Mouse (Mus musculus): Measurements from ENCODE around the gene Olfr99. TPM values are rescaled to one million over a fixed set of nuclear protein-coding genes. Genes with fewer than 3 reads are reported as not detected.

Gene Olfr99
- polyA plus RNA-seq, 1 experiment from 2014 or later = not detected

Other genes with a start within 250 kb of the Olfr99 start
- gene Gabbr1, start 237.5 kb downstream of the Olfr99 start, polyA plus RNA-seq (2014; fragmentation: Nextera tagmentation; extraction: Ambion mirVana) = 12.6 and 13.7 TPM in 2 replicates
- 0.07 TPM in 1 of 2 replicates, not detected in the other for gene Olfr90, start 195.0 kb downstream of the Olfr99 start, polyA plus RNA-seq (2014; fragmentation: Nextera tagmentation; extraction: Ambion mirVana)
- gene Olfr91, start 185.2 kb downstream of the Olfr99 start, polyA plus RNA-seq (2014; fragmentation: Nextera tagmentation; extraction: Ambion mirVana) = not detected in 2 replicates
- gene Olfr92, start 163.4 kb downstream of the Olfr99 start, polyA plus RNA-seq (2014; fragmentation: Nextera tagmentation; extraction: Ambion mirVana) = not detected in 2 replicates
- not detected in 2 replicates for gene Olfr93, start 122.0 kb downstream of the Olfr99 start, polyA plus RNA-seq (2014; fragmentation: Nextera tagmentation; extraction: Ambion mirVana)
- not detected in 2 replicates for gene Ubd, start 89.6 kb downstream of the Olfr99 start, polyA plus RNA-seq (2014; fragmentation: Nextera tagmentation; extraction: Ambion mirVana)
- not detected in 2 replicates for gene Olfr94, start 82.5 kb downstream of the Olfr99 start, polyA plus RNA-seq (2014; fragmentation: Nextera tagmentation; extraction: Ambion mirVana)
- gene Olfr95, start 70.3 kb downstream of the Olfr99 start, polyA plus RNA-seq (2014; fragmentation: Nextera tagmentation; extraction: Ambion mirVana) = not detected in 2 replicates
- not detected in 2 replicates for gene Olfr96, start 63.3 kb downstream of the Olfr99 start, polyA plus RNA-seq (2014; fragmentation: Nextera tagmentation; extraction: Ambion mirVana)
- gene Olfr97, start 46.1 kb downstream of the Olfr99 start, polyA plus RNA-seq (2014; fragmentation: Nextera tagmentation; extraction: Ambion mirVana) = not detected in 2 replicates
- not detected in 2 replicates for gene Olfr98, start 19.7 kb downstream of the Olfr99 start, polyA plus RNA-seq (2014; fragmentation: Nextera tagmentation; extraction: Ambion mirVana)
- gene H2-M3, start 13.2 kb downstream of the Olfr99 start, polyA plus RNA-seq (2014; fragmentation: Nextera tagmentation; extraction: Ambion mirVana) = 4.6 and 5.4 TPM in 2 replicates
- not detected in 2 replicates for gene Olfr101, start 20.9 kb upstream of the Olfr99 start, polyA plus RNA-seq (2014; fragmentation: Nextera tagmentation; extraction: Ambion mirVana)
- gene Olfr102, start 33.6 kb upstream of the Olfr99 start, polyA plus RNA-seq (2014; fragmentation: Nextera tagmentation; extraction: Ambion mirVana) = not detected in 2 replicates
- gene Olfr103, start 56.2 kb upstream of the Olfr99 start, polyA plus RNA-seq (2014; fragmentation: Nextera tagmentation; extraction: Ambion mirVana) = not detected in 2 replicates
- not detected in 2 replicates for gene Olfr104-ps, start 76.1 kb upstream of the Olfr99 start, polyA plus RNA-seq (2014; fragmentation: Nextera tagmentation; extraction: Ambion mirVana)
- not detected in 2 replicates for gene Olfr105-ps, start 95.6 kb upstream of the Olfr99 start, polyA plus RNA-seq (2014; fragmentation: Nextera tagmentation; extraction: Ambion mirVana)
- not detected in 2 replicates for gene Olfr106-ps, start 106.9 kb upstream of the Olfr99 start, polyA plus RNA-seq (2014; fragmentation: Nextera tagmentation; extraction: Ambion mirVana)
- not detected in 2 replicates for gene Olfr107, start 115.8 kb upstream of the Olfr99 start, polyA plus RNA-seq (2014; fragmentation: Nextera tagmentation; extraction: Ambion mirVana)
- not detected in 2 replicates for gene Olfr108, start 162.0 kb upstream of the Olfr99 start, polyA plus RNA-seq (2014; fragmentation: Nextera tagmentation; extraction: Ambion mirVana)
- not detected in 2 replicates for gene Olfr109, start 175.5 kb upstream of the Olfr99 start, polyA plus RNA-seq (2014; fragmentation: Nextera tagmentation; extraction: Ambion mirVana)
- gene H2-M2, start 200.1 kb upstream of the Olfr99 start, polyA plus RNA-seq (2014; fragmentation: Nextera tagmentation; extraction: Ambion mirVana) = not detected in 2 replicates
- not detected in 2 replicates for gene Olfr110, start 209.0 kb upstream of the Olfr99 start, polyA plus RNA-seq (2014; fragmentation: Nextera tagmentation; extraction: Ambion mirVana)
- not detected in 2 replicates for gene Olfr111, start 224.6 kb upstream of the Olfr99 start, polyA plus RNA-seq (2014; fragmentation: Nextera tagmentation; extraction: Ambion mirVana)

All from intestine, embryonic 14.5 days (tissue).